Mouse (Mus musculus) embryo, embryonic 10 days (tissue): ENCODE measurements around the gene Itpa.
"Not testable (repeated sequence)": the region's sequence is repeated elsewhere in the genome, so short reads cannot be mapped to it uniquely, and the experiment has no call there.

ENCODE experiments used
- DNase-seq: peaks from one replicate; pipeline ENCODE4 v3.0.0-alpha.2; 2015; ENCODE audit warnings: low spot score

The Itpa gene

DNA sequence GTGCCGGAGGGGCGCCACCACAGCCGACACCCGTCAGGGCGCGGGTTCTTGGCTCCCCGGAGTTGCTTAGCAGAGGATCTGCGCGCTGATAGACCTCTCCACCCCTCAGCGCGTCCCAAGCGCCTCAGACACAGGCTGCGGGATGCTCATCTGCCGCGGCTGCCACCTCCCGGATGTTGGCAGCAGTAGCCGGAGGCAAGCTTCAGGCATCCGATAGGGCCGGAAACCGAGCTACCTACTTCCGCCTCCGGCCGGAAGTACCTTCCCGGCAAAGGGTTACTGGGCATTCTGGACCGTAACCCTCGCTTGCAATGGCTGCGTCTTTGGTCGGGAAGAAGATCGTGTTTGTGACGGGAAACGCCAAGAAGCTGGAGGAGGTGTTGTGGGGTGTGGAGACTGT lies at the start of gene Itpa:
Gene Itpa, plus strand, starts transcription at position 52 of the 400 bp plus-strand sequence.
- peak; percentile 94 for DNase-seq

DNA sequence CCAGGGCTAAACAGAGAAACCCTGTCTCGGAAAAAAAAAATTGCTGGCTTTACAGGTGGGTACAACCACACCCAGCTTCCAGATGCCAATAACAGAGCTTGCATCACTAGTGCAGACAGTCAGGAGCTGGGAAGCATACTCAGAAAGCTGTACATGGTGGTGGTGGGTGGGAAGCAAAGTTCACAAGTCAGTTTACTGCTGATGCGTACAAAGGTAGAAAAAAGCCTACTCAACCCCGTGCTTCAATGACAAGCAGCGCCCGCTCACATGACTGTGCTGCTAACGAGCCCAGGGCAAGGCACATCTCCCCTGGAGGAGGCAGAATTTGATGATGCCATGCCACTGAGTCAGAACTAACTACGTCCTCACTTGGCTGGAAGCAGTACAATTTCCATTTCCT lies 48.4 kb upstream of the Itpa start:
- DNase-seq: no peak

DNA sequence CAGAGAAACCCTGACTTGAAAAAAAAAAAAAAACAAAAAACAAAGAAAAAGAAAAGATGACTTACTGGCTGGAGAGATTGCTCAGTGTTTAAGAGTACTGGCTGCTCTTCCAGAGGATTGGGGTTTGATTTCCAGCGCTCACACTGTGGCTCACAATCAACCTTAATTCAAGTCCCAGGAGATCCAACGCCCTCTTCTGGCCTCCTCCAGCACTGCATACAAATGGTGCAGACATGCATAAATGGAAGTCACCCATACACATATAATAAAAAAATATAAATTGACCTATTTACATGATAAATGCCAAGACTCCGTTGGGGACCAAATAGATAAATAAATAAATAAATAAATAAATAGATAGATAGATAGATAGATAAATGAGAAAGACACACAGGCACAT lies 39.0 kb upstream of the Itpa start:
- no peak for DNase-seq

DNA sequence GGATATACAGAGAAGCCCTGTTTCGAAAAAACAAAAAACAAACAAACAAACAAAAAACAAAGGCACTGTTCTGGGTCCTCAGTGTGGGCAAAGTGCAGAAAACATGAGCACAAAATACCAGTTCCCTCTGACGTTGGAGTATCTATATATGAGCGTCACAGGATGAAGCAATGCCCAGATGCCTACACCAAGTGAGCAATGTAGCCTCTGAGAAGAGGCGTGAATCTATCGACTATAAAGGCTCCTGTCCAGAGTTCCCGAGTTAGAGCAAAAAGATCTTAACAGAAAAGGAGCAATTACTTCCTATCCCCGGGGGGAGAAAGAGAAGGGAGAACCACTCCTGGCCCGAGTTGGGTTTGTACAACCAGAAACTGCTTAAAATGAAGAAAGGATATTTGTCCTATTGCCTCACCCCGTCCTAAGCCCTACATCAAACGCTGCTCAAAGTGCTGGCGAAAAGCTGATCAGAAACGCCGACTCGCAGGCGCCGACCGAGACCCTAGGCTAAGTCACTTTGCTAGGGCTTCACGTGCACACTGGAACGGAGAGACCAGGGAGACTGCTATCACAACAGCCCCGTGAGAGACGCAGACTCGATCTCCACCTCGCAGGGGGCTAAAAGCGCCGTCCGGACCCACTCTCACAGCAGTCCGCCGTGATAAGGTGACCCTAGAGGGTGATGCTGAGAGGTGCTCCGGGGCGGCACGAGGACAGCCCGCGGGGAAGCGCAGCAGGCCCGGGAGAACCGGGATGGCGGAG lies 38.2 kb upstream of the Itpa start:
- no peak for DNase-seq

DNA sequence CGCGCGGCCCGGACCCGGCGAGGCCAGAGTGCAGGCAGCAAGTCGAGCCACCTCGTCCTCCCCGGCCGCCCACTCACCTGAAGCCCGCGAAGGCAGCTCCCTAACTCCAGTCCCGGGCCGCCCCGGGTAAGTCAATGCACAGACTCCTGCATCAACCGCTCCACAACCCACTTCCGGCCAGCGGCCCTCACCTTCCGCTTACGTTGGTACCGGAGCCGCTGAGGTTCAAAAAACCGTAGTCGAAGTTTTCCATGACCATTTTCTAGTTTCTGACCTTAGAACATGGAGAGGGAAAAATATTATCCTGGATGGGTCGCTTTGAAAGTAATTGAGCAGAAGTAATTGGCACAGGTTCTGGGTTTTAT lies 37.6 kb upstream of the Itpa start, which contains the start of the genes Fastkd5 and Ubox5:
Gene Fastkd5, minus strand, starts transcription at position 189 of the 365 bp plus-strand sequence.
Gene Ubox5, minus strand, starts transcription at position 200 of the 365 bp plus-strand sequence.
- DNase-seq: peak; percentile 89

DNA sequence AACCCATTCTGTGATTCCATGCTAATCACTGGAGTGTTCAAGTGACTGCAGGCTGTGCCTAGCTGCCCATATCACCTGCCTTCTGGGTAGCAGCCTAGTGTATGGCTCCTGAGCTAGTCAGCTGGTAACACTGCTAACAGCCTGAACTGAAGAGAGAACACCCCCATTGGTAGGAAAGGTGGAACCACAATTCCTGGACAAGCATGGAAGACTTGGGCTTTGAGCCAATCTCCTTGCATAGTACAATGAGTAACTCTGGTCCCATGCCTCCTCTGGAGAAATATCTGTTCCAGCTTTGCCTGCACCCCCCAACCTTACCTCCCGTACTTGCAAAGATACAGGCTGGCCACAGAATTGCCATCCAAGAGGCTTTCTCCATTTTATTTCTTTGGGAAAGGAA lies 35.0 kb upstream of the Itpa start:
- no peak for DNase-seq

DNA sequence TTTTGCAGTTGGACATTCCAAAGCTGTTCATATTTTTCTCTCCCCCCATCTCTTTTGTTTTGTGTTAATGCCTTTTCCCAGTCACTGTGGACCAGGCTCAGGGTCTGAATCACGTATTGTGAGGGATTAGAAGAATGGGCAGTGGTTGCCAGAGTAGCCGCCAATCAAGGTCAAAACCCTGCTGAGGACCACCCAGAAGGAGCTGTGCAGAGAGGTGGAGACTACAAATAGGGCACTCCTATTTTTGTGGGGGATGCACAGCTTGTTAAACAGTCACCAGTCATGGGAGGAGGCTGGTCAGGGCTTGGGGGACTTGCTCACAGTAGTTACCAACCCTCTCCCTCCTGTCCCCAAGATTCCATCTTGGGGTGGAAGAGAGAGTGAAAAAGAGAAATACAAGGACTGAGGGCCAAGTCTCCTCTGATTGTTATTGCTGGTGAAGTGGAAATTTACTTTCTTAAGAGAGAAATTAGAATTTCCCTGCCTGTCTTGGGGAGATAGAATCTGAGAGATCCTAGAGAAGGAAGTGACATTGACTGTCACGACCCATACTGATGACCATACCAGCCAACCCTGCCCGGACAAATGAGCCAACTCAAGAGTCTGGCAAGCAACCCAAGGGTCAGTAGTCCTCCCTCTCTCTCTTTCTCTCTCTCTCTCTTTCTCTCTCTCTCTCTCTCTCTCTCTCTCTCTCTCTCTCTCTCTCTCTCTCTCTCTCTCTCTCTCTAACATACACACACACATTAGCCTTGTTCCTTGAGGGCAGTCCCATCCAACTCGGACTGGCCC lies 34.3 kb upstream of the Itpa start:
- DNase-seq: peak; percentile 65

DNA sequence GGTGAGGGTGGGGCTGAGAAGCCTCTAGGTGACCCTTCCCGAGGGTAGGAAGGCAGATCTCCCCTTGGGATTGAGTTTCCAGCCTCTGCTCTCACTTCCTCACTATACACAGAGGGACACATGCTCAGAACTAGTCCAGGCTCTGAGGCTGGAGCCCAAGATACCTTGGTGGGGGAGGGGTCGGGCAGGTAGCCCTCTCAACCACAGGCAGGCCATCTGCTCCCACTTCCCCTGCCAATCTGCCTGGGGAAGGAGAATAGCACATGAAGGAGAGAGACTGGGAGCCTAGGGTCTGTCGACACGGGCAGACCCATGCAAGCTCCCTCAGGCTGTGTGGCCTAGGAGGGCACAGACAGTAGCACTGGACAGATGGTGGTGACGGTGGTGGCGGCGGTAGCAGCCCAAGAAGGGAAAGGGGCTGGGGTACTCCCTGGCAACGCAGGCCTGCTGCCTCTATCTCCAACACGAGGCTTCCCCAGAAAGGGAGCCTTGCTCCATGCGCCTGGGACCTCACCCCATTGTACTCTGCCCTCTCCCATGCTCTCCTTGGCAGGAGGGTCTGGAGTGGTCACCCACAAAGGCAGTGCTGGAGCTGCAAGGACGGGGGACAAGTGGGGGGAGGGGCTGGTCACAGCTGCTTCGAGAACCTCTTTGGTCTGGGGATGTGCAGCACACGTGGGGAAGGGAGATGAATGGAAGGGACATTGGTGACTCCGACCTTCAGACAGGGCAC lies 33.2 kb upstream of the Itpa start:
- peak; percentile 6 for DNase-seq

DNA sequence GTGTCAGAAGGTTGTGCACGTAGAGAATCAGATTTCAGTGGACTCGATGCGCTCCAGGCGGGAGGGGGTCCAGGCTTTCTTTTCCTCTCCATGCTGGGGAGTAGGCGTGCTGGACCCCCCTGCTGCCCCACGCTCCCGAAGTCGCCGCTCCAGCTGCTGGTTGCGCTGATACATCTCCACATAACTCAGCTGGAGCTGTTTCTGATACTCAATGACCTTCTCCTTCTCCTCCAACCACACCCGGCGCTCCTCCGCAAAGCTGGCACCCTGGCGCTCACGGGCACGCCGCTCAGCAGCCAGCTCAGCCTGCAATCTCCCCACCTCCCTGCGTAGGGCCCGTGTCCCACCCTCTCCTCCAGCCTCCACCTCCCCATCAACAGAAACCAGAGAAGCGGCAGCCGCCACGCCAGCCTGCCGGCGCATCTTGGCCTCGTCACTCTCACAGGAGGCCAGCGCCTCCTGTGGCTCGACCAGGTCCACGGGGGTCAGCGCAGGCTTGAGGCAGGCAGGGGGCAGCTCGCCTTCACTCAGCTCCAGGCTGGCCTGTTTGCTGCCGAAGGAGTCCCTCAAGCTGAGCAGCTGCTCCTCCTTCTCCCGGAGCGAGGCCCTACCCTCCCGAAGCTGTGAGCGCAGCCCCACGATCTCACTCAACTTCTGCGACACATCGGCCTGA lies 32.5 kb upstream of the Itpa start:
- peak; percentile 65 for DNase-seq

DNA sequence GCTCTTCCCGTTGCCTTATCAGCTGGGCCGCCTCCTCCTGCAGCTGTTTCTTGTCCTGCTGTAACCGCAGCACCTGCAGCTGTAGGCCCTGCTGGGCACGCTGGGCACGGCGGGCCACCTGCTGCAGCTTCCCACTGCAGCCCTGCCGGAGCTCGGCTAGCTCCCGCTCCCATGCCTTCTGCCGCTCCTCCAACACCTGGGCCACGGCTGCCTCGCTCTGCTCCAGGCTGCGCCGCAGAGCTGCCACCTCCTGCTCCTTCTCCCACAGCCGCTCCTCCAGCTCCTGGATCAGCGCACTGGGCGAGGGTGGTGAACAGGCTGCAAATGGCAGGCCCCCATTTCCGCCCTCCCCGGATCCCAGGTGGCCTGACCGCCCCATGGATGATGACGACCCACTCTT lies 31.6 kb upstream of the Itpa start:
- DNase-seq: peak; percentile 23

DNA sequence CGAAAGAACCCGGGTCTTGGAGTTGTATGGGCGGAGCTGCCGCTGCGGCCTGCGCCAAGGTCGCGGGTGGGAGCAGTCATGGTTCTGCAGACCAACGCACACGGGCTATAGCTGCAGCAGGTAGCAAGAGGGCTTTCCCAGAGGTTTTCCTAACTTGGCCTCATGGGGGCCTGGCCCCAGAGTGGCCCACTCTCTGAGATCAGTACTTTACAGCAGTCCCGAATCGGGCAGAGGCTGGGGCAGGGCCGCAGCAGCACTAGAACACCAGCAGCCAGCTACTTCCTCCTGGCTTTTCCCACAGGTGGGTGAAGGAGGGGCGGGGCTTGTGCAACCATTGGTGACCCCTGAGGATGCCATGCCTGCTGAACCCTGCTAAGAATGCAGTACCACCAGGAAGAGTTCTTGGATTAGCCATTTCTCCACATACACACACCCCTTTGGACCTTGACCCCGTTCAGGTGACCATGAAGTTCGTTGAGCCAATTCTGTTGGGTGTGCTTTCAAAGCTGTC lies 29.3 kb upstream of the Itpa start:
- DNase-seq: no peak

DNA sequence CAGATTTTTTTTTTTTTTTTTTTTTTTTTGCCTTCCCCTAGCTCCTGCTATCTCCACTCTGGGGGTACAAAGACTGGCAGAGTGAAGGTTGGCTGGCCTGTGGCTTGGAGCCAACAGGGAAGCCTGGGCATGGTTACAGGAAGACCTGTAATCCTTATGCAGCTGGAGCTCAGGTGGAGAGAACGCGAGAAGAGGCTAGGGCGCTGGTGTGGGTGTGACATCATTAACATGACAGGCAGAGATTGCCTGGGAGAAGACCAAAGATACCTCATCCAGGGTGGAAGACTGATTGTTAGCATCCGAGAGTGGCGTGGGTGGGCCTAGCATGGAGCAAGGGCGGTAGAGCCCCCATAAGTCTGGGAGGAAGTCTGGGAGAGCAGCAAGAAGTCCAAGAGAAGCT lies 28.1 kb upstream of the Itpa start:
- DNase-seq: no peak

DNA sequence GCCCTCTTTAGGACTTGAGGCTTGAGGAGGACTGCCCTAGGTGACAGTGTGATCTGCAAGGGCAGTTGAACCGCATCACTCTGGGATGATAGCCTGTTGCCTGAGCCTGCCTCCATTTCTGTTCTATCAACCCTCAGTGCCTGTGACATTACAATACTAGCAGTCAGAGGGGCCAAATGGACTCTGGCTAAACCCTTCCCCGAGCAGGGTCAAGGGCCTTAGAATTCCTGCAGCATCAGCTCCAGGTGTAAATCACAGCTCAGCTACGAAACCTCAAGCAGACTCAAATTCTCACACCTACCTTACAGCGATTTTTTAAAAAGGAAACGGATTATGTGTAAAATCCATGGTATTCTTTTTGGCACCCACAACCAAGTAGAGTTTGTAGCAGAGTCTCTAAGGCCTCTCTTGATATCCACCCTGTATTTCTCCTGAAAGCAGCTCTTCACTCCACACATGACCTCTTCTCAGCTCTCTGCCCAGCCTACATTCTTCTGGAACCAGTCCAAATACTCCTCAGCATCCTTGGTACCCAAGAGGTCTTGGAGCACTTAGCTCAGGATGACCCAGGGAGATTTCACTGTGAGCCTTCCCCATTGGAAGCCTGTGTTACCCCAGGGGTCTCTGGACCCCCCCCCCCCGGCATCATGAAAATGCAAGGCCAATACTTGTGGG lies 25.9 kb upstream of the Itpa start:
- no peak for DNase-seq

DNA sequence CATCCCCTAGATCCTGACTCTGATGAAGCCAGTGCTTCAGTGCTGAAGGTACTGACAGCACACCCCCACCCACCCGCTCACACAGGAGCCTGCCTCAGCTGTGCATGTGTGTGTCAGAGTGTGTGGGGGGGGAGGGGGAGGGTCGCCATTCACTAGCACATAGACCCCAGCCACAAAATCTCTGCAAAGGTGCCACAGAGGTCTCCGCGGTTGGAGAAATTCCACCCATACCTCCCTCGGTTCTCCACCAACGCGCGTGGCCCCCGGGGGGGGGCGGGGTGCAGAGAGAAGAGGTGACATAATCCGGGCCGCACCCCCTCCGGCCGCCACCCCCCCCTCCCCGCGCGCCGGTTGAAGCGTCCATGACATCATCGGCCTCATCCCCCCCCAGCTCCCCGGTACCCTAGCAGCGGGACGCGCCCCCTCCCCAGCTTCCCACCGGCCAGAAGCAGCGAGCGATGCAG lies 25.2 kb upstream of the Itpa start:
- DNase-seq: no peak

DNA sequence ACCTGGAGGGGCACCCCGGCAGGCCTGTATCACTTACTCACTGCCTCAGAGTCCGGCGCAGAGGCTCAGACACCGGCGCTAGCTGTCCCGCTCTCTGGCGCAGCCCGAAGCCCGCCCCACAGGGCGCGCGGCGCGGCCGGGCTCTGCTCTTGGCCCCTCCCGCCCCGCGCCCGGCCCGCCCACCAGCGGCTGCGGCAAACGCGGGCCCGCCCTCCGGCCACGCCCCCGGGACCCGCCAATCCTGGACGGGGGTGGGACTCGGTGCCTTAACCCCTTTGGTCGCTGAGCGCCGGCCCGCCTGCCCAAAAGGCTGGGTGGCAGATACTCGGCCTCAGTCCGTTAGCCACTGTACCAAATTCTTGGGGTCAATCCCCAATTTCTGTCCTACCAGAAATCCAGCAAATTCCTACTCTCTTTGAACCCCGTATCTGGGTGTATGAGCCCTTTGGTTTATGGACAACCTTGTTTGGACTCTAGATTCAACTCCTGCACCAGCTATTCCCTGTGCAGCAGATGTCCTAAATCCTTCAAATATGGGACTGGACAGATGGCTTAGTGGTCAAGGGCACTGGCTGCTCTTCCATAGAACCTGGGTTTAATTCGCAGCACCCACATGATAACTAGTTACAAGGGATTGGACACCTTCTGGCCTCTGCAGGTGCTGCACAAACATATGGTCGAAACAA lies 24.6 kb upstream of the Itpa start, which contains the start of gene Lzts3:
Gene Lzts3, minus strand, starts transcription at position 120 of the 686 bp plus-strand sequence.
- DNase-seq: peak; percentile 91

DNA sequence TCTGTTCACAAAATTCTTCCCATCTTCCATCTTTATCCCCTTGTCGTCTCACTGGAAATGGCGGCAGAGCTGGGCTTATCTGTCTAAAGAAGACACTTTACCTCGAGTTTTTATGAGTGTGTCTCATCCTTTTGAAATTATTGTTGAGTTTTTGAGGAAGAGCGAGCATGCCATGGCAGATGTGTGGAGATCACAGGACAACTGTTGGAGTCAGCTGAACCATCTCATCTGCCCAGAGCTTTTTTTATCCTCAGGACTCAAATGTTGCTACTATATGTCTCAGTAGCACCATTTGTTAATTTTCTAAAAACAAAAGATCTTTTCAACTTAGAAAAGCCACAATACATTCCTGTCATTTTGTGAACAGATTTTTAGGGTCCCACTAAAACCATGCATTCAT lies 22.2 kb upstream of the Itpa start:
- DNase-seq: no peak

DNA sequence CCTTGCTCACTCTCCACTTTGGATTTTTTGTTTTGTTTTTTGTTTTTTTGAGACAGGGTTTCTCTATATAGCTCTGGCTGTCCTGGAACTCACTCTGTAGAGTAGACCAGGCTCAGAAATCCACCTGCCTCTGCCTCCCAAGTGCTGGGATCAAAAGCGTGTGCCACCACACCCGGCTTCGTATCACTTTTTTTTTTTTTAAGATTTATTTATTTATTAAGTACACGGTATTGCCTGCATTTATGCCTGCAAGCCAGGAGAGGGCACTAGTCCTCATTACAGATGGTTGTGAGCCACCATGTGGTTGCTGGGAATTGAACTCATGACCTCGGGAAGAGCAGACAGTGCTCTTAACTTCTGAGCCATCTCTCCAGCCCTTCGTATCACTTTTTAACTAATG lies 18.4 kb upstream of the Itpa start:
- not testable (repeated sequence) for DNase-seq

DNA sequence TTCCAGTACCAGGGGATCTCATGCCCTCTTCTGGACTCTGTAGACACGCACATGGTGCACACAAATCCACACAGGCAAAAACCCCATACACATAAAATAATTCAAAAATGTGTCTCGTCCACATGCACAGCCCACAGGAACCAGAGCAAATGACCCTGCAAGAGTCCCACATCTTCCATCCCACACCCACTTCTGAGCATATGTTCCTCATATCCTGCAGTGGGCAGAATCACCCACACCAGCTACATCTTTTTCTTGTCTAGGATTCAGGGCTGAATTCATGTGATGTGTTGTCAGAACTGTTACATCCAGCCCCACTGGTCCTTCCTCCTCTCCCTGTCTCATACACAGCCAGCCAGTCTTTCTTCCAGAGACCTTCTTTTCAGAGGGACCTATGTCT lies 14.1 kb upstream of the Itpa start:
- no peak for DNase-seq

DNA sequence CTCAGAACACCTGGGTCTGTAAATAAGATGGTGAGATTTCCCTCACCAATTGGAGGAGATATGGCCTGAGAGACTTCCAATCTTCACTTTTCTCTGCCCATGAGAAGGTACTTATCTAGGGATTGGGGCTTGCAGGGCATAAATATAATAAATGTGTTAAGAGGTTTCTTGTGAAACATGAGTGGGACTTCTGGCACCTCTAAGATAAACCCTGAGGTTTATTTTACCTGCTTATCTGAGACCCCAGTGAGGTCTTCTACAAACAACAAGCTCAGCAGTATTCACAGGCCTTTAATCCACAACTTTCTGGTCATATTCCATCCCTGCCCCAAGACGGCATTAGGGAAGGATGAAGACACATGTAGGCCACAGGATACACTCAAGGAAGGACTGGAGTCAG lies 13.7 kb upstream of the Itpa start:
- DNase-seq: no peak

DNA sequence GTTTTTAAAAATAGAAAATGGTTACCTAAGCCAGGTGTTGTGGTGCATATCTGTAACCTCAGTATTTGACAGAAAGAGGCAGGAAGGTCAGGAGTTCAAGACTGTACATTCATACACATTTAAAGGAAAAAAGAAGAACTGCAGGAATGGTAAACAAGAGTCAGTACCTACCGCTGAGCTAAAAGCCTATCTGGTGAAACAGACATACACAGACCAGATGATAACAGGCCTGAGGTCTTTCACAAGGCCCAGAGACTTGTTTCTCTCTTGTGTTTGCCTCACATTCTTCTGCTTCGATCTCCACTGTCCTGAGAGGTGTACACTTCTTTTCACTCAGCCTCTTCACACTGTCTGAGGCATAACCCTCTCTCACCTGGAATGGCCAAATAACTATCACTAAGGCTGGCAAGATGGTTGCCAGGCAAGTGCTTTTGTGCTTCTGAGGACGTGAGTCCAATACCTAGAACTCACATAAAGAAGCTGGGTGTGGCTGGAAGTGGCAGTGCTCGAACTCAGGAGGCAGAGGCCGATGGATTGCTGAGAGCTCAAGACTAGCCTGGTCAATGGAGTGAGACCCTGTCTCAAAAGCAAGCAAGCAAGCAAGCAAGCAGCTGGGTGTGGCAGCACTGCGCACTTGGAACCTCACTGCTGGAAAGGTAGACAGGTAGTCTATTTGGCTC lies 11.6 kb upstream of the Itpa start:
- DNase-seq: no peak
